Mouse (Mus musculus): ENCODE data around the gene Mrpl12.

DNA sequence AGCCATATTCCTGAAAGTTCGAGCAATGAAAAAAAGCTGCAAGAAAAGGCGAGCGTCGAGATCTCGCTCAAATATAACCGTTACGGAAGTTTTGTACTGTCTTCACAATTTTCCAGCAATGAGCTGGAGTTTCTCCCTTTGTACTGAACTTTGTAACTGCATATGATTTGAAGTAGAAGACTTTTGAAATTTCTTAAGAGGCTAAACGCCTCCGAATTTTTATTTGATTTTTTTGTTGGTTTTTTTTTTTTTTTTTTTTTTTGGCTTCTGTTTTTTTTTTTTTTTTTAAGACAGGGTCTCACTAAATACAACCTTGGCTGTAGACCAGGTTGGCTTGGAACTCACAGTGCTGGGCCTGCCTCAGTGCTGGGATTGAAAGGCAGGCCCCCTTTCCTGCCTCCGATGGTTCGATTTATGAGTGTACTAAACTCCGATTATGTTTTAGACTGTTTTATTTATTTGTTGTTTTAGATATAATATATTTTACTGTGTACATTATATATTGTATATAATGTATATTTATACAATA lies 46.5 kb upstream of the Mrpl12 start:
- TF ChIP-seq CTCF (IDR thresholded peaks at IDR 0.05; ENCODE audit: low read depth, low read length), result no peak
- no peak for TF ChIP-seq POLR2A (IDR thresholded peaks at IDR 0.05; ENCODE audit: extremely low read depth, insufficient read depth, low read length)
